Mouse (Mus musculus) adrenal gland, postnatal 4 days (tissue): ENCODE results near the gene Magi3. TPM values are rescaled to one million over a fixed set of nuclear protein-coding genes. Genes with fewer than 3 reads are reported as not detected.

ENCODE experiments used
- DNase-seq, 2 experiments: peaks; one replicate each; pipeline ENCODE4 v3.0.0; 2021 to 2022; ENCODE audit warnings: low spot score in 2 of 2, mixed read lengths in 2 of 2
- total RNA-seq, 2 experiments: library from RNA; stranded (reverse); gene quantifications; 2 replicates each; pipeline ENCODE4 v1.2.3; 2021

Magi3 gene
- total RNA-seq, 2 experiments from 2014 or later, result 24.5 to 24.7 TPM

- no peak for DNase-seq
Measured at GRCm38 (mm10) chr3:104218926-104219325, 1.2 kb downstream of the Magi3 start.

GRCm38 (mm10) chr3:104189823-104190222 lies 30.4 kb downstream of the Magi3 start:
- DNase-seq, result no peak

- no peak for DNase-seq
Measured at GRCm38 (mm10) chr3:104189234-104189633, 30.9 kb downstream of the Magi3 start.

GRCm38 (mm10) chr3:104184270-104184669 lies 35.9 kb downstream of the Magi3 start:
- no peak for DNase-seq

GRCm38 (mm10) chr3:104183656-104184055 lies 36.5 kb downstream of the Magi3 start:
- no peak for DNase-seq

GRCm38 (mm10) chr3:104182711-104183110 lies 37.5 kb downstream of the Magi3 start:
- DNase-seq, result no peak

- DNase-seq, result no peak
Measured at GRCm38 (mm10) chr3:104161347-104161746, 58.8 kb downstream of the Magi3 start.

GRCm38 (mm10) chr3:104160603-104161002 lies 59.6 kb downstream of the Magi3 start:
- DNase-seq, result no peak

GRCm38 (mm10) chr3:104150146-104150545 lies 70.0 kb downstream of the Magi3 start:
- DNase-seq, result no peak

GRCm38 (mm10) chr3:104142376-104142775 lies 77.8 kb downstream of the Magi3 start:
- DNase-seq, result no peak

GRCm38 (mm10) chr3:104138953-104139450 lies 81.2 kb downstream of the Magi3 start:
- DNase-seq, result no peak

- no peak for DNase-seq
Measured at GRCm38 (mm10) chr3:104125628-104126027, 94.5 kb downstream of the Magi3 start.

- DNase-seq, result no peak
Measured at GRCm38 (mm10) chr3:104123846-104124245, 96.3 kb downstream of the Magi3 start.

GRCm38 (mm10) chr3:104109478-104109877 lies 110.7 kb downstream of the Magi3 start:
- DNase-seq, result no peak

- peak in 1 of 2 experiments; percentile 10 for DNase-seq
Measured at GRCm38 (mm10) chr3:104104942-104105341, 115.2 kb downstream of the Magi3 start.

GRCm38 (mm10) chr3:104101721-104102120 lies 118.5 kb downstream of the Magi3 start:
- no peak for DNase-seq

GRCm38 (mm10) chr3:104101249-104101648 lies 118.9 kb downstream of the Magi3 start:
- DNase-seq, result no peak

- DNase-seq, result no peak
Measured at GRCm38 (mm10) chr3:104095936-104096335, 124.2 kb downstream of the Magi3 start.

- DNase-seq, result no peak
Measured at GRCm38 (mm10) chr3:104094646-104095045, 125.5 kb downstream of the Magi3 start.

- no peak for DNase-seq
Measured at GRCm38 (mm10) chr3:104092759-104093158, 127.4 kb downstream of the Magi3 start.

- no peak for DNase-seq
Measured at GRCm38 (mm10) chr3:104082031-104082430, 138.1 kb downstream of the Magi3 start.

GRCm38 (mm10) chr3:104078725-104079124 lies 141.4 kb downstream of the Magi3 start:
- DNase-seq, result no peak

- DNase-seq, result no peak
Measured at GRCm38 (mm10) chr3:104069395-104069794, 150.8 kb downstream of the Magi3 start.
